Mouse (Mus musculus) forebrain, embryonic 11.5 days (tissue): ENCODE measurements around the gene Gpr61. TPM values are rescaled to one million over a fixed set of nuclear protein-coding genes. Genes with fewer than 3 reads are reported as not detected.
A peak's percentile ranks its signal among the peaks of the same experiment; 100 is the strongest.

ENCODE experiments used
- ATAC-seq: fragments of 200-750 bp; cut with Nextera tagmentation; replicated peaks from 2 replicates; pipeline ENCODE4 v1.8.0; 2017; ENCODE audit warnings: moderate TSS enrichment; ENCODE audit not compliant: low FRiP score
- DNase-seq: peaks from one replicate; pipeline ENCODE4 v3.0.0-alpha.2; 2017; ENCODE audit warnings: low spot score
- H3K27ac ChIP-seq: fragments of 300-500 bp; sonication (generic); 2 replicates; pipeline ENCODE4 v1.5.1; 2014; ENCODE audit warnings: low read depth, low read length
- H3K27me3 ChIP-seq: fragments of 300-500 bp; sonication (generic); 2 replicates; pipeline ENCODE4 v1.6.1; 2014; ENCODE audit warnings: mild to moderate bottlenecking, low read length, mixed read lengths; ENCODE audit not compliant: control insufficient read depth, insufficient read depth
- H3K36me3 ChIP-seq: fragments of 300-500 bp; sonication (generic); 2 replicates; pipeline ENCODE4 v1.6.1; 2014; ENCODE audit warnings: mild to moderate bottlenecking, low read length, moderate library complexity, mixed read lengths; ENCODE audit not compliant: control insufficient read depth, insufficient read depth
- H3K4me1 ChIP-seq: fragments of 300-500 bp; sonication (generic); replicated peaks from 2 replicates; pipeline ENCODE4 v1.6.1; 2014; ENCODE audit warnings: low read length, mixed read lengths; ENCODE audit not compliant: control insufficient read depth, insufficient read depth
- H3K4me2 ChIP-seq: fragments of 300-500 bp; sonication (generic); 2 replicates; pipeline ENCODE4 v1.6.1; 2014; ENCODE audit warnings: low read depth, mild to moderate bottlenecking, low read length, moderate library complexity, mixed read lengths; ENCODE audit not compliant: severe bottlenecking
- H3K4me3 ChIP-seq: fragments of 300-500 bp; sonication (generic); 2 replicates; pipeline ENCODE4 v1.5.1; 2014; ENCODE audit warnings: low read depth, low read length
- H3K9ac ChIP-seq: fragments of 300-500 bp; sonication (generic); 2 replicates; pipeline ENCODE4 v1.6.1; 2014; ENCODE audit warnings: low read length
- H3K9me3 ChIP-seq: fragments of 300-500 bp; sonication (generic); 2 replicates; pipeline ENCODE4 v1.6.1; 2016; ENCODE audit warnings: low read length, mixed read lengths; ENCODE audit not compliant: control insufficient read depth
- WGBS: fragments of 180-500 bp; shearing (Covaris S2); extraction: QIAGEN DNeasy Blood & Tissue Kit; methylation state at CpG from one replicate; pipeline ENCODE4 v1.1.7; 2014; 5-methylcytosine and 5-hydroxymethylcytosine counted together
- polyA plus RNA-seq: library from polyadenylated mRNA; unstranded; fragments of >200 nt; fragmentation: Nextera tagmentation; extraction: Ambion mirVana; gene quantifications from 2 replicates; pipeline ENCODE4 v1.2.1, GENCODE M21; 2014

The Gpr61 gene
- 0.25 and 0.32 TPM in 2 replicates for polyA plus RNA-seq

DNA sequence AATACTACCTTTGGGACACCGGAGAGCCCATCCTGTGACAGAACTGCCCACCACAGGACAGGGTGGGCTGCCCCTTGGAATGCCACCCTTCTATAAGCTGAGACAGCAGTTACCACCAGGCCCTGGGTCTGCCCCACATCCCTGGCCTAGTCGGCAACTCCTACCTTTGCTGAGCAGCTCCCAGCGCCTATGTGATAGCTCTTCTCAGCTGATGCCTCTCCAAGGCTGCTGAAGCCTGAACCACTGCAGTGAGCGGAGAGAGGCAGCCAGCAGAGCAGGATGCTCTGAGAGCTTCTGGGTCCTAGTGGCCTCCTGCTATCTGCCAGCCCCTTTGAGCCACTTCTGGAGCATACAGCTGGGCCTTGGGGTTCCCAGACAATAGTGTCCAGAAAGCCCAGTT lies at the start of gene Gpr61:
Gene Gpr61, minus strand, starts transcription at position 227 of the 400 bp plus-strand sequence.
- no peak within 1 kb of the TSS for H3K27ac ChIP-seq
- H3K9ac ChIP-seq, result no peak within 1 kb of the TSS
- no peak for ATAC-seq
- no peak within 1 kb of the TSS for H3K4me2 ChIP-seq
- no peak within 1 kb of the TSS for H3K4me3 ChIP-seq
- 54% methylated on average over 4 of the region's 4 CpGs for WGBS
- no peaks in the 10 kb centered on the region for H3K27me3 ChIP-seq
- no peaks in the 10 kb centered on the region for H3K9me3 ChIP-seq
- no peaks in the 10 kb centered on the region for H3K36me3 ChIP-seq
- no peaks in the 10 kb centered on the region for H3K4me1 ChIP-seq
- no peak for DNase-seq

DNA sequence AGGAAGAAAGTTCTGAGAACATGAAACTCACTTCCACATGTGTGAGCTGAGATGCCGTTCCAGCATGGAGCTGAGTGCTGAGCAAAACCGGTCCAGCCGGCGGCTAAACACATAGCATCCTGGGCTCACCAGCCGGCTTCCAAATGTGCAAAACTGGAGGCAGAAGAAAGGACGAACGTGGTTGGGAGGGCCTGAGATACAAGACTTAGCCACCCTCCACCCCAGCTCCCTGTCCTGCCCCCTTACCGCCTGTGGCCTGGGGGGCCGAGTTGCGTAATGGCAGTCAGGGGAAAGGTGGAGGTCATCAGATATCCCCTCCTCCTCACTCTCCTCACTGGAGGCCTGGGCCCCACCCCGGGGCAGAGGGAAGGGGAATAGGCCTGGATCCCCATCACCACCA lies 49.8 kb upstream of the Gpr61 start:
- Histone ChIP-seq H3K27ac (no peak overlapping the region), H3K9me3 (no peaks in the 10 kb centered on the region), H3K36me3 (peaks cover 2% of the 10 kb centered on the region; the same call in 1 of the 2 replicates), H3K27me3 (no peaks in the 10 kb centered on the region), H3K4me3 (no peak overlapping the region), H3K4me2 (no peak overlapping the region), H3K9ac (no peak overlapping the region), H3K4me1 (peaks cover 15% of the 10 kb centered on the region)
- DNase-seq (peak; percentile 50), ATAC-seq (no peak)
- 97% methylated on average over 11 of the region's 11 CpGs for WGBS

DNA sequence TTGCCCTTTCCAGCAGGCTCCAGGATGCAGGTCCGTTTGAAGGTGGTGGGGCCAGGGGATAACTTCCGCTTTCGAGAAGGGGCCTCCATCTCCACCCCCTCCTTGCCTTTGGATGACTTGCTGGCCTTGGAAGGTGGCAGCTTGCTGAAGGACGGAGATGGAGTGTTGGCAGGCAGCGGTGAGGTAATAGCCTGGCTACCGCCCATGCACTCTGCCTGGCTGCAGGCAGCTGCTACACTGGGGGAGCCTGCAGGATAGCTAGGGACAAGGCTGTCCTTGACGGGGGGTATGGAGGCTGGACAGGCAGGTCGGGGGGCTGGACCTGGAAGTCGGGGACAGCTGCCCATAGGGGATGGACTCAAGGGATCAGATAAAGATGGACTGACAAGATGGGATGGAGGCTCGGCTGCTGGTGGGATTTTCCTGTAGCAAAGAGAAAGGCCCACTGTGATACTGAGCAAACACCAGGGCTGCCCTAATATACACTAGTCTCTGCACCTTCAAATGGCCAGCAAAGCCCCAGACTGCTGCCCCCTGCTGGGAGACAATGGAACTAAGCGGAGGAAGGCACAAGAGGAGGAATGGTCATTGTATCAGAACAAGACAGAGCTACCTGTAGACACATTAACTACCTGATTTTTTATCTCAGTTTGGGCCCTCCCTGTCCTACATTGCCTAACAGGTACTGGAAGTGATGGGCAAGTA lies 49.1 kb upstream of the Gpr61 start:
- Histone ChIP-seq H3K4me1 (peaks cover 11% of the 10 kb centered on the region), H3K9me3 (no peaks in the 10 kb centered on the region), H3K27ac (no peak overlapping the region), H3K4me2 (no peak overlapping the region), H3K9ac (no peak overlapping the region), H3K36me3 (peaks cover 2% of the 10 kb centered on the region; the same call in 1 of the 2 replicates), H3K4me3 (no peak overlapping the region), H3K27me3 (no peaks in the 10 kb centered on the region)
- ATAC-seq (no peak), DNase-seq (peak; percentile 88)
- WGBS, result 84% methylated on average over 11 of the region's 11 CpGs

DNA sequence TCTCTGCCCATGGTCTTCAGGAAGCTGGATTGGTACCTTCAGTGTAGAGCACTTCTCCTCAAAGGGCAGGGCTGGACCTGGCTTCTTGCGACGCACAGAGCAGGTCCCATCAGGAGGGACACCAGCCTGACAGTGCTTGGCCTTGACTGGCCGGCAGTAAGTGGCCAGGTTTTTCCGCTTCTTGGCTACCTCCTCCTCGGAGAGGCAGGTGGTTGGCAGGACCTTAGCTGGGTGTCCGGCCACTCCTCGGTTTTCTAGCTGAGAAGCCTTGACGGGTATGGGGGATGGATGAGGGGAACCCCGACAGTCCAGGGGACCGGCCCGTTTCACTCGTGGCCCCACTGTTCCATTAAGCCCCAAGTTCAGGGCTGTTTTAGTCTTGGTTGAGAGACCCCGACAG lies 48.5 kb upstream of the Gpr61 start:
- DNase-seq (peak; percentile 45), ATAC-seq (no peak)
- Histone ChIP-seq H3K9me3 (no peaks in the 10 kb centered on the region), H3K4me2 (no peak overlapping the region), H3K36me3 (peaks cover 2% of the 10 kb centered on the region; the same call in 1 of the 2 replicates), H3K9ac (no peak overlapping the region), H3K27me3 (no peaks in the 10 kb centered on the region), H3K4me3 (no peak overlapping the region), H3K4me1 (peaks cover 8% of the 10 kb centered on the region), H3K27ac (no peak overlapping the region)
- WGBS, result 94% methylated on average over 13 of the region's 13 CpGs

DNA sequence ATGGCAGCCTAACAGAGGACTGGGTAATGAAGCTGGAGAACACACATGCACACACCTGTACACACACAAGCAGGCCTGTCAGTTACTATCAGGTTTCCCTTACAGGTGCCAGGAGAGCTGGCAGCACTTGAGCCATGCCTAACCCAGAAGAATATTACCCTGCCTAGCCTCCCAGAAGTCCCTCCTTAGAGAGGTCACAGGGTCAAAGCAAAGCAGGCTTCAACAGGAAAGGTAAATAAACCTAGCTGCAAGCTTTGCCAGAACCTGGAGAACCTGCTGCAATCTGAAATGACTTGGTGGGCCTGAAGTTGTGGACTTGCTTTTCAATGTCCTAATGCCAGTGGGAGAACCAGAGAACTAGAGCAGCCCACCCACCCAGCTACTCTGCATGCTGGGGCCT lies 47.8 kb upstream of the Gpr61 start:
- no peak overlapping the region for H3K4me2 ChIP-seq
- H3K27me3 ChIP-seq, result no peaks in the 10 kb centered on the region
- peaks cover 8% of the 10 kb centered on the region for H3K4me1 ChIP-seq
- H3K9ac ChIP-seq, result no peak overlapping the region
- H3K27ac ChIP-seq, result no peak overlapping the region
- DNase-seq (peak; percentile 19), ATAC-seq (no peak)
- H3K36me3 ChIP-seq, result peaks cover 2% of the 10 kb centered on the region; the same call in 1 of the 2 replicates
- no peaks in the 10 kb centered on the region for H3K9me3 ChIP-seq
- H3K4me3 ChIP-seq, result no peak overlapping the region

DNA sequence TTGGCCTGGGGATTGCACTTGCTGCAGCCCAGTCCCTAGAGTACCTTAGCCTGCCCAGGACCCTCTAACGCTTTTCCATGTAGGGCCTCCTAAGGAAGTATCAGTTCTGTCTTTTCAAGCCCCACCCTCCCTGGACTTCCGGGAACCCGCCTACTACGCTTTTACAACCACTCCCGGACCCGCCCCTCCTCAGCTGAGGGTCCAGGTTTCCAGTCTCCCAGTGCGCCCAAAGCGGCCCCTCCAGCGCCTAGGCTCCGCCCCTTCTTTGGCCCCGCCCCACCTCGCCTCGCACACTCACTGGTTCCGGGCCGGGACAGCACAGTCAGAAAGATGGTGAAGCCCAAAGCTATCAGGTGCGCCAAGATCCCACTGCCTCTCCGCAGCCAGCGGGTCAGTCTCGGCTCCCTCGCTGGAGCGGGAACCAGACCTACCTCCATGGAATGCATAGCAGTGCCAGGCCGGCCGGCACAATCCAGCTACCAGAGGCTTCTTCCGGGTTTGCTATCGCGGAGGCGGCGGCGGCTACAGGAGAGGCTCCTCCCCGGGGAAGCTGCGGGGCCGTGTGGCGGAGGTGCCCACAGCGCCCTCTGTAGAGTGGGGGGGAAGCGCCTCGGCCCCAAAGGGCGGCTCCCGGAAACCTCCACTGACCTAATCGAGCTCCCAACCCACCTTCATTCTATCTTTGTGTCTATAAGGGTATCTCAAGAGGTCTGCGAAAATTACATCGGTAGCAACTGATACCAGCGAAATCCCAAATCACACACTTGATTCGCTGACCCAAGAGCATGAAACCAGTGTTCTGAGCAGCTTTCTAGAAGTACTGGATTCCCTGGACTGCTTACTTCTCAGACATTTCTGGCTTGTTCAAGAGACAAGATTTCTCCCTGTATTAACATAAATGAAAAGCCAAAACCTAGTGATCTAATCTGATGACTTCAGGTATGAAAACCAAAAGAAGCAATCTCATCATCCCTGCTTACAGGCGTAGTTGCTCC lies 45.9 kb upstream of the Gpr61 start, which contains the start of gene Cyb561d1:
Gene Cyb561d1, minus strand, starts transcription at position 884 of the 995 bp plus-strand sequence.
- peak within 1 kb of the TSS; percentile 77 for H3K27ac ChIP-seq
- no peaks in the 10 kb centered on the region for H3K9me3 ChIP-seq
- peak within 1 kb of the TSS; percentile 63 for H3K4me3 ChIP-seq
- 3% methylated on average over 44 of the region's 44 CpGs for WGBS
- H3K36me3 ChIP-seq, result peaks cover 2% of the 10 kb centered on the region; the same call in 1 of the 2 replicates
- peaks cover 12% of the 10 kb centered on the region for H3K4me1 ChIP-seq
- H3K27me3 ChIP-seq, result no peaks in the 10 kb centered on the region
- ATAC-seq (peak; percentile 95), DNase-seq (peak; percentile 94)
- peak within 1 kb of the TSS; percentile 56 for H3K9ac ChIP-seq
- peak within 1 kb of the TSS; percentile 55 for H3K4me2 ChIP-seq

DNA sequence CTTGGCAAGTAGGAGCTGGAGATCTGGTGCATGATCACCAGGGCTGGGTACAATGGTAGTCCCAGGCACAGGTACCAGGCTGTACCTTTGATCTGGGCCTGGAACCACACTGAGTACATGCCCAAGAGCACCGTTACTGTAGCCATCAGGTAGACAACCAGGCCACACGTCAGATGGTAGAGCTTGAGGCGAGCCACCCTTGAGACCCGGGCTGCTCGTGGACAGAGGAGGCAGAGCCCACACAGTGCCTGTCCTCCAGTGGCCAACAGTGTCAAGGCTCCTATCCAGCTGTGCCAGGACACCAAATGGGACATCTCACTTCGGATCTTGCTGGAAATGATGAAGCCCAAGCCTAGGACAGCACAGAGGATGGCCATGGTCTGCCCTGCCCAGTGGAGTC lies 44.5 kb upstream of the Gpr61 start:
- H3K27ac ChIP-seq, result no peak overlapping the region
- no peak overlapping the region for H3K9ac ChIP-seq
- H3K36me3 ChIP-seq, result no peaks in the 10 kb centered on the region; the same call in none of the 2 replicates
- no peaks in the 10 kb centered on the region for H3K27me3 ChIP-seq
- no peak overlapping the region for H3K4me2 ChIP-seq
- H3K4me1 ChIP-seq, result peaks cover 12% of the 10 kb centered on the region
- DNase-seq, result peak; percentile 46
- no peak overlapping the region for H3K4me3 ChIP-seq
- no peak for ATAC-seq
- WGBS, result 87% methylated on average over 6 of the region's 6 CpGs
- no peaks in the 10 kb centered on the region for H3K9me3 ChIP-seq

DNA sequence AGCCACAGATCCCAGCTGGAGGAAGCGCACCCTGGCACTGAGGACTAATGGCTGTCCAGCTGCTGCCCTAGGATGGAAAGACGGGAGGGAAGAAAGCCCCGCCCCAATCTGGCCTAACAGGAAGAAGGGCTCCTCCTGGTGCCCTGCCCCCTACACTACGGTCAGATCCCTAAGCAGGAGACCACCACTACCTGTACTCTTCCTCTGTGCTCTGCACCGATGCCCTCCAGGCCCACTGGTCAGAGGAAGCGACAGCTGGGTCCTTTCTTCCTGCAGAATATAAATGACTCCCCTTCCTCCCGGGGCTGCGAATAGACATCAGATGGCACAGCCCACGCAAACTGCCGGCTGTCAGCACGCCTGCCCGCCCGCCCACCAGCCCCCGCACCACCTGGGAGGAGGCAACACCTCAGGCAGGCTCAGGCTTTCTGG lies 42.4 kb upstream of the Gpr61 start:
- Histone ChIP-seq H3K36me3 (no peaks in the 10 kb centered on the region; the same call in 1 of the 2 replicates), H3K9me3 (no peaks in the 10 kb centered on the region), H3K27me3 (no peaks in the 10 kb centered on the region), H3K9ac (peak overlapping the region; percentile 20), H3K27ac (no peak overlapping the region; the same call in 1 of the 2 replicates), H3K4me3 (no peak overlapping the region), H3K4me1 (peaks cover 12% of the 10 kb centered on the region), H3K4me2 (no peak overlapping the region)
- 0 out of 2 replicates have a peak, but pooled peaks have one; percentile 11 for ATAC-seq
- DNase-seq, result peak; percentile 69
- WGBS, result 28% methylated on average over 14 of the region's 14 CpGs
